Mouse (Mus musculus) cerebellum, adult 9-10 months (tissue): ENCODE results near the gene Srpr.

Source experiments
- DNase-seq: peaks from one replicate; pipeline ENCODE4 v3.0.0; 2022

Gene Srpr

DNA sequence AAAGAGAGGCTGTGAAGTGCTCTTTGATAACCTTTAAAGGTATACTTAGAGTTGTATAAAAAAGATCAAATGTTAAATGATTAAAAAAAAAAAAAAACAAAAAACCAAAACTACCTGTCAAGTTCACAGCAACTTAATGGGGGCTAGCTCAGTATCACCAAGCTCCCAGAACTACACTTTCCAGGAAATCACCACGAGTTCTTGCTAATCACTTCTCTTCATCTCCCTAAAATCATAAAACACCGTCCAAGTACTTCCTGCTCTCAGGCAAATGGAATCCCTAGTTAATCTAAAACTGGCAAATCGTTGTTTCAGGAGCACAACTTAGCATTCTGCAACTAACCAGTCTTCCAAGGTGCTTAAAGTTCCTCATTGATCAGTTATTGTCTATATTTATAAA, 64.5 kb downstream of the Srpr start:
- DNase-seq, result no peak

DNA sequence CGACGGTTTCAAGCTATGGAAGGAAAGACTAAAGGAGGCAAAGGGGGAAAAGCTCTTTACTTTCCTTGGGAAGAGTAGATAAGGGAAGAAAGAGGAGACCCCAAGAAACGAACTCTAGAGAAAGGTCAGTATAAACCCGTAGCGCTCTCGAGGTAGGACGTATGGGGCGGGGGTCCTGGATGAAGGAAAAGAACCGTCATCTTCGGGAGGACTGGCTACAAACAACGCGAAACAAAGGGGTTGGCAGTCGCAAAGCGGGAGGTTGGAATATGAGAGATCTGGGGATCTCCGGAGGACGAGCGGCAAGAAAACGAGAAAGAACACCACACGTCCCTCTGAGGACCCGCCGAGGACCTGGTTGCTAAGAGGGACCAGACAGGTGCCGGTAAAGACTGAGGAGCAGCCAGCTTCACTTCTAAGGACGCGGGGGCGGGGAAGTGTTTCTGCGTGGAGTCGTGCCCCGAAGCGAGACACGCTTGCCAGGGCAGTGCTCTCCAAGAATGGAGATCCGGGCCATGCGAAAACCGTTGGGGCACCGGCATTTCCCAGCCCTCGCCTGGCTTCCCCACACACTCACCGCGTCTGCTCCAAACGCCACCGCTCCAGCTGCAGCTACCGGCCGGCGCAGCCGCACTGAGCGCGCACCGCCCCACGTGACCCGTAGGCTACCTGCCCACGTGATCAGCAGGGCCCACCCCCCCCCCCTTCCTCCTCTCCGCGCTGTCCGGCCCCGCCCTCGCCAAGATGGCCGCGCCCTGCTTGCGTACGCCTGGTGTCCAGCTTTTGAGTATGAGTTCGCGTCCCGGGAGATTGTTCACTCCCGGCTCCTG, 67.4 kb downstream of the Srpr start, which contains the start of the genes Fam118b and Rpusd4:
Fam118b (minus strand) TSS at position 660 of the 830 bp plus-strand sequence.
Rpusd4 (plus strand) TSS at position 720 of the 830 bp plus-strand sequence.
- peak; percentile 91 for DNase-seq

DNA sequence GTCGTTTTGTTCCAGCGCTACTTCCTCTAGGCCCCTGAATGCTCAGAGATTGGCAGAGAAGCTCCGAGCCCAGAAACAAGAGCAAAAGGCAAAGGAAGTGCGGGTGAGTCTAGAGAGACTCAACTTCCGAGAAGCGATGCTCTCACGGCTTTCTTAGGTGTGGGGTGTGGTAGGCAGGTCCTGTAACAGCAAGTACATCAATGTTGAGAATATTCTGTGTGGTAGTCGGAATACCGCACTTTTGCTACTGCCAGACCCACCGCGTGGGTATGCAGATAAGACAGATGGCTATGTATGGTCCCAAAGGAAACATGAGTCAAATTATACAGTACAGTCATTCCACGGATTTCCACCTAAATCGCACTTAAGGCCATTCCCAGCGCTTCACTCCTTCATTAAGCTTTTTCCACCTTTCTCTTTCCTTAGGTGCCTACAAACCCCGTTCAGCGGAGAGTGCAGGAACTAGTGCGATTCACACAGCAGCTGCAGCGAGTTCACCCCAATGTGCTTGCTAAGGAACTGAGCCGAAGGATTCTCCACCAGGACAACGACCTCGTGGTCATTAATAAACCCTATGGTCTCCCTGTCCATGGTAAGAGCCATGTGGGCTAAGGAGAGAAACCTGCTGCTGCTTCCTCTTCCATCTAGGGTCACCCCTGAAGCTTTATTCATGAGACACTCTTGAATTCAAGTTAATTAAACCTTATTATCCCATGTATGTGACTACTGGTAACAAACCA, 68.2 kb downstream of the Srpr start:
- DNase-seq, result no peak

DNA sequence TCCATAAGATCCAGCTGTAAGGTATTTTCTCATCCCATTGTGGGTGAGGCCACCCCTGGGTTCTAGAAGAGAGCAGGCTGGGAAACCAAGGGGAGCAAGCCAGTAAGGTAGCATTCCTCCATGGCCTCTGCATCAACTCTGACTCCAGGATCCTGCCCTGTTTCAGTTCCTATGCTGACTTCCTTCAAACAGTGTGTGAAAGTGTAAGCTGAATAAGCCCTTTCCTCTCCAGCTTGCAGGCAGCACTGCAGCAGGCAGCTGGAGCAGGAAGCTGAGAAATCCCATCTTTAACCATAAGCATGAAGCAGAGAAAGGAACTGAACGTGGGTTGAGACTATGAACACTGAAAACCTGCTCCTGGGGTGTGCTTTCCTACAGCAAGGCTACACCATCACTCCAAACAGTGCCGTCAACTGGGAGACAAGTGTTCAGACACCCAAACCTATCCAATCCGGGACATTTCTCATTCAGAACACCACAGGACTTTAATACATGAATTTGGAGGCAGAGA, 77.9 kb downstream of the Srpr start:
- no peak for DNase-seq

DNA sequence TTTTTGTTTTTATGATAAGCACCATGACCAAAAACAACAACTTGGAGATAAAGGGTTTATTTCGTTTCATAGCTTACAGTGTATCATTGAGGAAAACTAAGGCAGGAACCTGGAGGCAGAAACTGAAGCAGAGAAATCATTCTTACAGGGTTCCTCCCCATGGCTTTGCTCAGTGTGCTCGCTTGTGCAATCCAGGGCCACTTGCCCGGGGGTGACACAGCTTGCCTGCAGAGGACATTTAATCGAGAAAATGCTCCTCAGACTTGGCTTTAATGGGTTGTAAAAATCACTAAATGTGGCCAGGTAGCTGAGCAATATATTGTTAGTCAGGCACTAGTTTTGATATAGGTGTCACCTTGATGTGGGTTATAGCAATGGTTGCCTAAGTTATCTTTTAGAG, 78.5 kb downstream of the Srpr start:
- no peak for DNase-seq

DNA sequence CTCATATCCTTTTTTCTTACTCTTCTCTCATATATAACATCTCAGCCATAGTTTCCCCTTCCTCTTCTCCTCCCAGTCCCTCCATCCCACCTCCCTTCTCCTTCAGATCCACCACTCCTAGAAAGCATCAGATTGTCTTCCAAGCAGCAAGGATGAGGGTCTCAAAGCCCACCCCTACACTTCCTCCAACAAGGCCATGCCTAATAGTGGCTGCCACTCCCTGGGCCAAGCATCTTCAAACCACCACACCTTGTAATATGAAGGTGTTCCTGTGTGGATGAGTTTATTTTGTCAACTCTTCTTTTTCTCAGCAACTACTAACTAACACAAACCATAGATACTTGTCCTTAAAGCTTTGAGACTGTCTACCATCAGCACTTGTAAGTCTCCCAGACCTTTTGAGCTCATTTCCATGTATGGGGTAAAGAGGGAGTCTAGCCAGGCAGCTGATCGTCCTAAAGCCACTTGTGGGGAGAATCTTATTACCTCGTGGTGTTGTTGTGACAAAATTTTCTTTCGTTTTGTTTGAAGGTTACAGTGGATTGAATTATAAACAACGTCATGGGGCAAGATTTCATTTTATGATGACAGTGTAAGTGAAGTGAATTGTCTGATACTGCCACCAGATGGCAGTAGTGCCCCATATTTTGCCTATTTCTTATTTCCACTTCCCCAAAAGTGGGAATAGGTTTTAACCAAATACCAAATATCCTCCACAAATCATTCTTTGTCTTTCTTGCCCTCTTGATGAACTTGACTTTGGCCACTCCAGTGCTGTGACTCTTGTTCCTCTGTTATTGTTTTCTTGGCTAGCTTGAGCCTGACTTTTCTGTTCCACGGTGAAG, 82.3 kb downstream of the Srpr start:
- DNase-seq, result peak; percentile 83

DNA sequence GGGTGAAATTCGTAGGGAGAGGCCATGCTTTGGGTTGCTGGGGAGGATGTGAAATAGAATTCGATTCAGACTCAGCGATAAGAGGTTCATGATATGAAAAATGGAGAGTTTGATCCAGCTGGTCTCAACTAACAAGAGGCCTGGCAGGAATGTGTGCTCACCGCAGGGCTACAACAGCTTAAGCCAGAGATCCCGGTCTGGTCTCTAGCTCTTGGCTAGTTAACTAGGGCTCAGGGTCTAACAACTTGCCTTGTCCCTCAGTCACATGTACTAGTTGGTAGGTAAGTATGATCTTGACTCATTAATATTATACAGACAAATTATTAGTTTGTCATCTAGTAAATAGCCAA, 82.9 kb downstream of the Srpr start:
- DNase-seq, result no peak

DNA sequence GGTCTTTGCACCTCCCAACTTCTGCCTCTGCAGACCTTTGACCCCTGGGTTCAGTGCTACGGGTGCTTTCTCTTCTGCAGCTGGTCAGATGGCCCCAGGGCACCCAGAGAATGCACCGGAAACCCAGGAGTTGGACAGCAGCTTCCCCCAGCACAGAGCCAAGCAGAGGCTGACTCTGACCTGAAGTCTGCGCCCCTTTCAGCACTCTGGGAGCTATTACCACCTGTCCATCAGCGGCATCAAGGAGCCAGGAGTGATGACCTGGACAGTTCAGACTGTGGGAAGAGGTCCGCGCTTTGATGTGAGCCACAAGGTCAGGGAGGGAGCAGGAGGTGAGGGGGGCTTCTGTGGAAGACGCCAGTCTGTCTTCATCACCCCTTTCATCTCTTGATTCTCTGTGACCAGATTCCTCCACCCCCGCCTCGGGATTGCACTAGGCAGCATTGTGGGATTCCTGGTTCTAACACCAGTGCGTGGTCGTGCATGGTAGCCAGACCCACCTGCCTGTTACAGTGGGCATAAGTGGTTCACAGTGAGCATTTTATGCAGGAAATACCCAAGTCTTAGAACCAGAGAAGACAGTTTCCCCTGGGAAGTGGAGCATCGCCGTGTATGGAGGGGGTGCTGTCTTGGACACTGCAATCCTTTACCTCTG, 83.6 kb downstream of the Srpr start:
- DNase-seq, result no peak

DNA sequence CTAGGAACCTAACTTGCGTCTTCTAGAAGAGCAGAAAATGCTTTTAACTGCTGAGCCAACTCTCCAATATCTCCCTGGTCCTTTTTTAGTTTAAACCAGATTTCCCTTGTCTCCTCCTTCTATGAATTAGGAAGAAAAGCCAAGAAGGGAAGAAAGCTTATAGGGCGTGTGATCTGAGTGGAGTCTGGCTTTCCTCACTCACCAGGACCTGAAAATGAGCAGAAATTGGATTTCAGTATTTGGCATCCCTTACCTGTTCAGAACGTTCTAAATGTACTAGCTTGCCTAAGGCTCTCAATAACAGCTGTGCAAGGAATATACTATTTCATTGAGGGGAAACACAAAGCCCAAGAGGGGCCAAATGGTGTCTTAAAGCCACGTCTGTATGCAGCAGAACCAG, 84.4 kb downstream of the Srpr start:
- no peak for DNase-seq

DNA sequence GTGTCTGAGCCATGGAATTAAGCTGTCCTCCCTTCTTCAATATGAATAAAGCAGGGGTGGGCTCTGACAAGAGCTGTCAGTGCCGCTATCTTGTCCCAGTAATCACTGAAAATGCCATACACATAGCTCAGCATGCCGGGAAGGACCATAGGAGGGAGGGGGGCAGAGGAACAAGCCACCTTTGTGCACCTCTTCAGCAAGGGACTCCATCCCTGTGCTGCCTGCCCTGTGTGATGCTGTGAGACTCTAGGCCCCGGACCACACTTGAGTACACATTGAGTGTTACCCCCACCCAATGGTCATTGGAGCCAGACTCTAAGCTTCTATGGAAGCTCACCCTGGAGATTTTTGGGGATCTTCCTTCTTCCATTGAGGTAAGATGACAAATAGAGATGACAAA, 86.4 kb downstream of the Srpr start:
- DNase-seq, result no peak

DNA sequence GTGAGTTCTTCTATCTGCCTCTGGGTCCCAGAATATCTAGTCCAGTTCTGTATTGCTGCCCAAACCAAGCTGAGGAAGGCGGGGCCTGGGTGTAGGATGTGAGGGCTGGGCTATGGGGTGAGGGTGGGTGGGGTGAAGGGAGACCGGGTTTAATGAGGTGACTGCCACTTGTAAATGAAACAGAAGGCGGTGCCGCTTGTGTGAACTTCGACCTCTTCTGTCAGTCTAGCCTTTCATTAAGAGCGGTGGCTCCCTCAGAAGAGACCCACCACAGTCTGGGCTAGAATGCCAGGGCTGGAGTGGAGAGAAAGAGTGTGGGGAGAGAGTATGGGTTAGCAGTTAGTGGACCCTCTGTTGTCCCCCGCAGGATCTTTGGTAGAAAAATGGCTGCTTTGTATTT, 90.0 kb downstream of the Srpr start:
- DNase-seq, result no peak

DNA sequence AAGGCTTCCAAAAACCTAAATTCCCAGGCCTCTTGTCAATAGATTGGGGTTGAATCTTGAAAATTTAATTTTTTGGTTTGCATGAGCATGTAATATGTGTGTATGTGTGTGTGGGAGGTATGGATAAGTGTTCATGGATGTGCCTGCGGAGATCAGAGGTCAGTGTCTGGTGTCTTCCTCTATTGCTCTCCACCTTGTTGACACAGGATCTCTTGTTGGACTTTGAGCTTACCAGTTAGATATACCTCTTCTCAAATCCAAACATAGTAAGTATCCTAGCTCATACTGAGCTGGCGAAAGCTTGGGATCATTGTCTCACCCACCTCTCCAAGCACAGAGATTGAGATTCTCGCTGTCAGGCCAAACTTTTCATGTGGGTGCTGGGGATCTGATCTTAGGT, 90.4 kb downstream of the Srpr start:
- no peak for DNase-seq

DNA sequence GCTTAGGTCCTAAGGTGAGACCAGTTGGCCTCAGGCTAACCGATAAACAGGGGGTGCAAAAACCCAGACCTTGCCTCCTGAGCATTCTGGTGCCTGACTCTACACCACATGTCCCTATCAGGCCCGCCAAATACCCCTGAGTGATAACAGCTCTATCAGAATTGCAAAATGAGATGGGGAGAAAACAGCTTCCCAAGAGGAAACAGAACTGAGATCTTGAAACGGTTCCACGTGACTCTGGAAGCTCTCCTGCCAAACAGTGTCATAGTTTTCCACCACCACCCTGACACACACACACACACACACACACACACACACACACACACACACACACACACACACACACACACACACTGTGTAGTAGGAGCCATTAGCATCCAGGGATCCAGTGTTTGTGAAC, 90.9 kb downstream of the Srpr start:
- DNase-seq, result no peak

DNA sequence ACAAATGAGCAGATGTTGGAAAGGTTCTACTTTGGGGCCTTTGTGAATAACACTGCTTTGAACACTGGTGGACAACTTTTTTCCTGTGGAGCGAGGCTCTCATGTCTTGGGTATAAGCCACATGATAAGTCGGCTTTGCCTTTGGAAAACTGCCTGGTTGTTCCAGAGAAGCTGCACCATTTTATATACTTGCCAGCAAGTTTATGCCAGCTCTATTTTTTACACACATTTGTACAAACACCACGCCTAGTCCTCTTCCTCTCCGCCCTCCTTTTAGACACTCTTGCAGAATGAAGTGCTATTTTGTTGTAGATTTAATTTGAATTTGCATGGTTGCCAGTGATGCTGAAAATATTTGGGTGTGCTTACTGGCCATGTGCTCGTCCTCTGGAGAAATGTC, 93.5 kb downstream of the Srpr start:
- no peak for DNase-seq
